Comparison of ENCODE assay signal across 7 mouse cellular contexts in genomic region chr2:27899894-27900293, GRCm38 (mm10). TPM values are rescaled to one million over a fixed set of nuclear protein-coding genes. Genes with fewer than 3 reads are reported as not detected.
DNase-seq lines count a peak whose midpoint lies in the region; ATAC-seq and TF ChIP-seq lines count a peak whose summit lies in the region.

No protein-coding gene starts in this region.

- H3K9me3 ChIP-seq in G1E (replicated peaks) = no peaks in the 10 kb centered on the region

- H3K4me1 ChIP-seq in G1E (ENCODE audit: insufficient read depth, low read depth, low read length) = no peaks in the 10 kb centered on the region

- H3K4me3 ChIP-seq in G1E (ENCODE audit: low read depth, low read length) = no peak overlapping the region

- peak; percentile 52 for DNase-seq in layer of hippocampus, adult 11-12 months (ENCODE audit: low spot score)
- DNase-seq in layer of hippocampus, postnatal 14 days (ENCODE audit: low spot score in 2 of 2) = no peak
- peak; percentile 54 for DNase-seq in G1E (ENCODE audit: low spot score)
- DNase-seq in adrenal gland, postnatal 36 days = peak; percentile 68 to 71
- peak; percentile 61 for DNase-seq in mesoderm, embryonic 11.5 days (ENCODE audit: low read depth, low spot score)
- no peak for DNase-seq in right cerebral cortex, postnatal 10 days (ENCODE audit: low spot score in 2 of 2)

- no peak for ATAC-seq in G1E (ENCODE audit: extremely low read depth, insufficient number of reproducible peaks, low FRiP score, poor library complexity, severe bottlenecking)
- peak; percentile 46 to 48; a peak in 1 of 4 replicates for ATAC-seq in hematopoietic stem cell, adult 5-6 weeks (replicated peaks in 1 of 2; ENCODE audit: insufficient read depth in 1 of 2, low FRiP score in 2 of 2, low TSS enrichment in 1 of 2, low read depth in 1 of 2, poor library complexity in 2 of 2, severe bottlenecking in 2 of 2)

- H3K27me3 ChIP-seq in G1E (ENCODE audit: insufficient read depth, low read length) = peaks cover 28% of the 10 kb centered on the region

- TF ChIP-seq CTCF in G1E (IDR thresholded peaks at IDR 0.05; ENCODE audit: low read depth, low read length) = peak; percentile 98

- H3K36me3 ChIP-seq in G1E (replicated peaks) = no peaks in the 10 kb centered on the region

RNA-seq across cellular contexts. Expression of gene Col5a1, which starts 13.7 kb away (rescaled TPM):
- 1 to 10 TPM; 5.9 to 6.1 TPM for total RNA-seq in layer of hippocampus, postnatal 14 days (2021)
- total RNA-seq in G1E (2014; fragmentation: Nextera tagmentation) (0.30 and 2.7 TPM in 2 replicates), G1E (2017) (0.17 and 1.0 TPM in 2 replicates)
- 1.8 and 1.9 TPM in 2 replicates for polyA plus RNA-seq in G1E (2012)
- total RNA-seq in adrenal gland, postnatal 36 days (2021) = 10 to 100 TPM; 51.4 to 64.3 TPM
- 0.31 and 1.1 TPM in 2 replicates for total RNA-seq in hematopoietic stem cell, adult 5-6 weeks (2017)

Comparison
In these comparisons a context has a peak if more than half of its experiments do, and no peak if none do; other contexts are left out.
1. DNase-seq: peak in layer of hippocampus, adult 11-12 months (single experiment), G1E (single experiment), adrenal gland, postnatal 36 days (2 of 2) and mesoderm, embryonic 11.5 days (single experiment); none in layer of hippocampus, postnatal 14 days (0 of 2) and right cerebral cortex, postnatal 10 days (0 of 2).
2. RNA of gene Col5a1, which starts 13.7 kb away (total RNA-seq): 51.4 to 64.3 TPM in adrenal gland, postnatal 36 days; 5.9 to 6.1 TPM in layer of hippocampus, postnatal 14 days, 0.31 to 1.1 TPM in hematopoietic stem cell, adult 5-6 weeks and 0.17 to 2.7 TPM in G1E; every median in the first group is over 4 times any median in the second.